Mouse (Mus musculus): ENCODE results near the gene Tbx3.

The Tbx3 gene

GRCm38 (mm10) chr5:119706467-119706866 is 36.0 kb downstream of the Tbx3 start:
- no peak for DNase-seq (ENCODE audit: low read depth, low spot score)

- no peak for DNase-seq (ENCODE audit: low read depth, low spot score)
These were observed 38.5 kb downstream of the Tbx3 start for GRCm38 (mm10) chr5:119708850-119709585.

DNA sequence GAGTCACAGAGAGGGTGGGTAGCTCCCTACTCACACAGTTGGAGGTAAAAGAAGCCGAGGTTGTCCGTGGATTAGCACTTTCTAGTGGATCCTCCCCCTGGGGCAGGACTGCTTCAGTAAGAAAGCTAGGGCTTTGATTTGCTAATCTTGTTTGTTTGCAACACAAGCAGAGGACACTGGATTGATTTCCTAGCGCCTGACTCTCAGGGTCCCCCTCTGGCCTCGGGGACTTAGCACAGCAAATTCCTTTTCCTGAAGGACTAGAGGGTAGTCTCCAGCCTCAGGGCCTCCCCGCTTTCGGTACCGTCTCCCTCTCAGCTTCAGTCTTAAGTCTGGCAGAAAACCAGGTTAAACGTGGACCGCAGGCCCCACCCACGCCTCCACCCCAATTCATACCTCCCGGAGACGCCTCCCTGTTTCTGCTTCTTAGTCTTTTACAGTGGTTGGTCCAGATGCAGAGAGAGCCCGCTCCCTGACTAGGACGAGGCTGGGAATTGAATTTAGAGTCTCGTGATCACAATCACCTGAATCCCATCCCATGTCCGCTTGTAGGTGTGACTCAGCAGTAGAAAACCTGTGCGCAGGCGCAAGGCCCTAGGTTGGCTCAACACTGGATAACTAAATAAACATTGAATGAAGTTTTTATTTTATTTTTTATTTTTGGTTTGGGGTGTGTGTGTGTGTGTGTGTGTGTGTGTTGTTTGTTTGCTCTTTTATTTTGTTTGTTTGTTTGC is 39.5 kb downstream of the Tbx3 start:
- DNase-seq (ENCODE audit: low read depth, low spot score): no peak

DNA sequence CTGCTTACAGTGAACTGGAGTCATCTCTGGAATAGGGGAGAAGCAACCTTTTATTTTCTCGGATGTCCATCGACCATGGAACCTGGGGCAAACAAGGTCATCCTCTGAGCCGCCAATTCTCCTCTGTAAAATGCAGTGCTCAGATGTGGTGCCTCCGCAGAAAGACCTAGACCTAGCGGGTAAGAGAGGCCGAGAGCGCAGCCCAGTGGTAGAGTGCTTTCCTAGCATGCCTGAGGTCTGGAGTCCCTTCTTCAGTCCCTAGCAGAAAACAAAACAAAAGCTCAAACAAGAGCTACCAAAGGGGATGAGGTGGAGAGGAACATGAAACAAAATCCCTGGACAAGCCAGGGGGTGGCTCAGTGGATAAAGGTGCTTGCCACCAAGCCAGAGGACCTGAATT is 40.3 kb downstream of the Tbx3 start:
- no peak for DNase-seq (ENCODE audit: low read depth, low spot score)

- no peak for DNase-seq (ENCODE audit: low read depth, low spot score)
These were observed 41.2 kb downstream of the Tbx3 start for GRCm38 (mm10) chr5:119711626-119712025.

DNA sequence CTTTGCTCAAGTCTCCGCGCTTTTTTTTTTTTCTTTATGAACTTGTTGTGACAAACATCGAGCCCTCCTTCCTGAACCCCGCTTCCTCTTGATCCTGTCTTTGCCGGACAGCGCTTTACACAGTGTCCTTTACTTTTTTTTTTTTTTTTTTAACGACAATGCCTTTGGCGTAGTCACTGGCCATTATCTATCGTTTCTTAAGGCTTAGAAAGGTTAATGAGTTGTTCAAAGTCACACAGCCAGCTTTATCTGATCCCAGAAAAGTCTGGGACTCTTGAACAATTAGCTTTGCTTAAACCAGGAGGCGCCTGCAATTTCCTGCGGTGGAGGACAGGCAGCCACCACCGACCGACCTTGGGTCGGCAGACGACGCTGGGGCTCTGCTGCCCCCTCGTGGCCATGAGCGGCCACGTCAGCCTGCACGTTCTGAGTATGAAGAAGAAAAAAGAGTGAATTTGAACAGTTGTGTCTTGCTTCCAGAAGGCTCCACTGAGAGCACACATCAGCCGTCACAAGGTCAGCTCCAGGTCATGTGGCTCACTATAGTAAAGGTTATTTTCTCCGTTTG is 42.3 kb downstream of the Tbx3 start:
- no peak for DNase-seq (ENCODE audit: low read depth, low spot score)

DNA sequence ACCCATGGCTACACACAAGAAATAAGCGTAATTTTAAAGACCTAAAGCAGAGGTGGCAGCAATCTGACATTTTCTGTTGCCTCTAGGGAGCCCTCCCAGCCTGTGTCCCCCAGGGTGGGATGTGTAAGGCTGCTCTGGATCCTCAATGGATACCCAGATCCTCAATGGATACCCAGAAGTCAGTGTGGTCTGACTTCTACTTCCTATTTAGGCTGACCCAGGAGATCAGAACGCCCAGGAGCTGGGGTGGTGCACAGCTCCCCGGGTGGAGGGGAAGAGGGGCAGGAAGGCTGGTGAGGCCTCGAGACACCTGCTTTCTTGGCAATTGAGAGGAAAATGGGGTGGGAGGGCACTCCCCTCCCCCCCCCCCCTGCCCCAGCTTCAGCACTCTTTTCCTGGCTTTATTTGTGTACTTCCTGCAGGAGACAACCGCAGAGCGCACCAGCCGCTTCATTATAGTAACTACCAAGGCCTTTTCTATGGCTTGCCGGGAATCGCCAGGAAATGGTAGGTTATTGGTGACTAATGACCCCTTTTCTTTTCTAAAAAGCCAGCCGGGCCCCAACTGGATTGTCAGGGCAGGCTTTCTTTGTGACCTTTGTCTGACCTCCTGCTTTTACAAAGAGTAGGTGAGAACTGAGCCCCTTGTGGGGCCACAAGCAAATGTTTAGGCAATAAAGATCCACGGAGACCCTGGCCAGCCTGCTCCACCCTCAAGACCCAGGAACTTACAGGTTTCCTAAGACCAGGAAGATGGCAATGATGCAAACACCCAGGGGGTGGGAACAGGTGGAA is 50.2 kb downstream of the Tbx3 start:
- no peak for DNase-seq (ENCODE audit: low read depth, low spot score)

GRCm38 (mm10) chr5:119732978-119733377 is 62.5 kb downstream of the Tbx3 start:
- no peak for DNase-seq (ENCODE audit: low read depth, low spot score)

All from A20 (cell line).